Mouse (Mus musculus) CH12.LX (cell line): ENCODE results near the gene St5.

Experiments
- CHD2 ChIP-seq: IDR thresholded peaks from 2 replicates; pipeline ENCODE4 v1.6.1; 2011; ENCODE audit warnings: low read length, improper control_type of control experiment
- ELF1 ChIP-seq: IDR thresholded peaks from 2 replicates; pipeline ENCODE4 v1.6.1; 2014; ENCODE audit warnings: low read depth, mild to moderate bottlenecking, inconsistent platforms, low read length, improper control_type of control experiment
- HCFC1 ChIP-seq: IDR thresholded peaks from 2 replicates; pipeline ENCODE4 v1.6.1; 2012; ENCODE audit warnings: low read depth, mild to moderate bottlenecking, inconsistent platforms, low read length, improper control_type of control experiment
- MYC ChIP-seq: IDR thresholded peaks from 2 replicates; pipeline ENCODE4 v1.6.1; 2011; ENCODE audit warnings: low read depth, mild to moderate bottlenecking, improper control_type of control experiment, low read length
- POLR2A ChIP-seq: IDR thresholded peaks from 2 replicates; pipeline ENCODE4 v1.6.1; 2011; ENCODE audit warnings: low read depth, mild to moderate bottlenecking, improper control_type of control experiment, low read length

DNA sequence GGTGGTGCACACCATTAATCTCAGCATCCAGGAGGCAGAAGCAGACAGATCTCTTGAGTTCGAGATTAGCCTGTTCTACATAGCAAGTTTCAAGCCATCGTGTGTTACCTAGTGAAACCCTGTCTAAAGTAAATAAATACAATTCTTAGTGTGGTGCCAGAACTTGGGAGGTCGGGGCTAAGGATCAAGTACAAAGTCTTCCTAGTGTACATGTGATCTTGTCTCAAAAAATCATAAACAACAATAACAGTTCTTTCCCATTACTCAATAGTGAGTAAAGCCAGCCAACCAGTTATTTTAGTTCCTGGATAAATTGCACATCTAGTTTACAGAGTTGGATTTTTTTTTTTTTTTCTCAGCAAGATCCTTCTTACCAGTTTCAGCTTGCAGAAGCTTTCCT lies 1.1 kb upstream of the St5 start:
- TF ChIP-seq HCFC1 (no peak), CHD2 (no peak), POLR2A (no peak), ELF1 (no peak), MYC (no peak)
